Mouse (Mus musculus) common myeloid progenitor, adult 5-6 weeks (primary cell): ENCODE data around the gene Mmp12. TPM values are rescaled to one million over a fixed set of nuclear protein-coding genes. Genes with fewer than 3 reads are reported as not detected.
"Not testable (repeated sequence)": the region's sequence is repeated elsewhere in the genome, so short reads cannot be mapped to it uniquely, and the experiment has no call there.

Source experiments
- ATAC-seq: replicated peaks from 2 replicates; pipeline ENCODE4 v1.8.0; 2016; ENCODE audit warnings: low read depth, mild to moderate bottlenecking, moderate TSS enrichment, inconsistent platforms; ENCODE audit not compliant: poor library complexity, severe bottlenecking
- total RNA-seq: library from RNA; stranded (forward); fragments of 200-1000, 187-1606 nt; gene quantifications from 2 replicates; pipeline ENCODE4 v1.2.3, GENCODE M21; 2017

Gene Mmp12
- not detected in 2 replicates for total RNA-seq

- no peak; the same call in 1 of the 2 replicates for ATAC-seq
Measured at GRCm38 (mm10) chr9:7344107-7344506, at the start of gene Mmp12. Mmp12 (plus strand) TSS chr9:7344381.

GRCm38 (mm10) chr9:7331847-7332246, 12.3 kb upstream of the Mmp12 start:
- ATAC-seq, result peak; percentile 72

GRCm38 (mm10) chr9:7335766-7336680, 8.2 kb upstream of the Mmp12 start:
- ATAC-seq, result 0 out of 2 replicates have a peak, but pooled peaks have one; percentile 27

- ATAC-seq, result peak; percentile 87
Measured at GRCm38 (mm10) chr9:7336740-7337483, 7.3 kb upstream of the Mmp12 start.

- peak; percentile 54; the same call in 1 of the 2 replicates for ATAC-seq
Measured at GRCm38 (mm10) chr9:7345513-7345912, 1.3 kb downstream of the Mmp12 start.

- no peak for ATAC-seq
Measured at GRCm38 (mm10) chr9:7354535-7354934, 10.4 kb downstream of the Mmp12 start.

GRCm38 (mm10) chr9:7387947-7388346, 43.8 kb downstream of the Mmp12 start, which contains the start of gene Mmp1b:
Mmp1b (minus strand) TSS chr9:7388047.
- no peak for ATAC-seq

GRCm38 (mm10) chr9:7396556-7396955, 52.4 kb downstream of the Mmp12 start:
- not testable (repeated sequence) for ATAC-seq

Other genes starting within 250 kb of the Mmp12 start
- gene Dync2h1, start 159.9 kb upstream of the Mmp12 start, total RNA-seq, result 6.7 and 7.4 TPM in 2 replicates
- 87.9 and 114 TPM in 2 replicates for gene Dcun1d5, start 159.9 kb upstream of the Mmp12 start, total RNA-seq
- gene Mmp13, start 71.9 kb upstream of the Mmp12 start, total RNA-seq, result not detected in 2 replicates
- not detected in 2 replicates for gene Mmp1b, start 43.7 kb downstream of the Mmp12 start, total RNA-seq
- gene Mmp3, start 101.4 kb downstream of the Mmp12 start, total RNA-seq, result not detected in 2 replicates
- not detected in 2 replicates for gene Mmp10, start 158.0 kb downstream of the Mmp12 start, total RNA-seq
- 2.6 and 3.6 TPM in 2 replicates for gene Mmp8, start 214.1 kb downstream of the Mmp12 start, total RNA-seq
- gene Mmp27, start 227.0 kb downstream of the Mmp12 start, total RNA-seq, result 0.18 TPM in 1 of 2 replicates, not detected in the other